Mouse (Mus musculus) gastrocnemius, postnatal 25 days (tissue): ENCODE results near the gene Prl8a2. TPM values are rescaled to one million over a fixed set of nuclear protein-coding genes. Genes with fewer than 3 reads are reported as not detected.

Source experiments
- DNase-seq: peaks from one replicate; pipeline ENCODE4 v3.0.0; 2022
- long read RNA-seq, 2 experiments: library from polyadenylated mRNA; stranded (forward); transcript quantifications; one replicate each; pipeline ENCODE4 v2.0.0; 2021
- total RNA-seq, 2 experiments: library from RNA; stranded (reverse); gene quantifications; 1 replicate in 1 of 2; 2 replicates in 1 of 2; pipeline ENCODE4 v1.2.3; 2021

Gene Prl8a2
- total RNA-seq, result not detected
- long read RNA-seq, experiment 1, result 0 reads
- long read RNA-seq, experiment 2, result 0 reads

DNA sequence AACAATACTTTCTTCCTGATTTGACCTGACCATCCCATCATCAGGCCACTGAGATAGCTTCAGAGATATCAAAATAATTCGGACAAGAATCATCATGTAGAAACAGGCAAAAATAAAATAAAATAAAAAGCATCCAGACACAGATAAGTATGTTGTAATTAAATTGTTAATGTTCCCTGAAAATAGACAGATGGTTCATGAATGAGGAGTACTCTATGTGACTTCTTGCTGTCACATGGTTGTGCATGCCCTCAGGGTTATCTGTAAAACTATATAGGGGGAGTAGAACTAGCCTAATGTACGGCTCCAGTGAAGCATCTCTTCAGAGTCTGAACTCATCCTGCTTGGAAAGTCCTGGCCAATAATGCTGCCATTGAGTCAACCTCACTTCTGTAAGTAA lies at the start of gene Prl8a2:
Prl8a2 (plus strand) TSS at position 301 of the 400 bp plus-strand sequence.
- no peak for DNase-seq

- no peak for DNase-seq
These were observed 32.9 kb upstream of the Prl8a2 start, which contains the start of gene Prl6a1 for GRCm38 (mm10) chr13:27312334-27313225. Prl6a1 (plus strand) TSS chr13:27312627.

DNA sequence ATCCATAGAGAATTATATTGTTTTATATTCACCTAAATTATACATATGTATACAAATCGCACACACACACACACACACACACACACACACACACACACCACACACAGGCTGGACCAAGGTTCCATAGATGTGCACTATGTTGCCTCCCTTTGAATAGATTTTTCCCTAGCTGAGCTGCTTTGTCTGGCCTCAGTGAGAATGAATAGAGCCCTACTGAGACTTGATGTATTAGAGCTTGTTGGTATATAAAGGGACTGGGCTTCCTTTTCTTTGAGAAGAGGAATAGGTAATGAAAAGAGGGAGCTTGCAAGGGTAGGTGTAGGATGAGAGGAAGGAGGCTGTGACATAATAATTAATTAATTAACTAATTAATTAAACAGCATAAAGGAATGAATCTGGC lies 10.5 kb upstream of the Prl8a2 start:
- DNase-seq, result no peak

- DNase-seq, result no peak
These were observed 2.7 kb upstream of the Prl8a2 start for GRCm38 (mm10) chr13:27342733-27343275.

DNA sequence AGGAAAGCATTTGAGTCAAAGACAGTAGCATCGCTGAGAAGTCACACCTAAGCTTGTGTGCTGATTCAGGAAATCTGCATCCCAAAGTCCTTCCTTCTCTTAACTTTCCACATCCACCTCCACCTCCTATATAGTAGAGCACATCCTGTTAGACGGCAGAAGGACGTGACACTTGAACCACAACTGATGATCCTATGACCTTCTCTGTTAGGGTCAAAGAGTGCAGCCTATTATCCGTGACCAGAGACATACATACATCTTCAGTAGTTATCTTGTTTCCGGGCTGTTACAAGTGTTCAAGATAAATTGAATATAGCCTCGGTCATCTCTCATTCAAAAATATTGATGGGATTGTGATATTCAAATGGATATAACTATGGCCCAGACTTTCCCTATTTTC lies 45.3 kb downstream of the Prl8a2 start, which contains the start of gene Prl2b1:
Prl2b1 (minus strand) TSS at position 101 of the 400 bp plus-strand sequence.
- DNase-seq, result no peak

- no peak for DNase-seq
These were observed 53.7 kb downstream of the Prl8a2 start for GRCm38 (mm10) chr13:27399061-27399724.

Other genes with a start within 250 kb of the Prl8a2 start
- gene Prl3d2, start 224.0 kb upstream of the Prl8a2 start, total RNA-seq, result not detected
- not detected for gene Prl3d3, start 188.9 kb upstream of the Prl8a2 start, total RNA-seq
- not detected for gene Prl3c1, start 149.0 kb upstream of the Prl8a2 start, total RNA-seq
- gene Prl3b1, start 103.8 kb upstream of the Prl8a2 start, total RNA-seq, result not detected
- gene Prl3a1, start 86.2 kb upstream of the Prl8a2 start, total RNA-seq, result not detected
- not detected for gene Prl6a1, start 33.0 kb upstream of the Prl8a2 start, total RNA-seq
- gene Prl2b1, start 45.2 kb downstream of the Prl8a2 start, total RNA-seq, result not detected
- not detected for gene Prl8a6, start 93.0 kb downstream of the Prl8a2 start, total RNA-seq
- gene Prl8a8, start 167.5 kb downstream of the Prl8a2 start, total RNA-seq, result not detected
- gene Prl8a9, start 218.9 kb downstream of the Prl8a2 start, total RNA-seq, result not detected
- gene Prl8a1, start 236.5 kb downstream of the Prl8a2 start, total RNA-seq, result not detected